Mouse (Mus musculus) liver, embryonic 14.5 days (tissue): ENCODE measurements at regions not wholly inside any gene's neighbourhood (a gene's known extent, or its start where the extent isn't known, plus 50 kb on each side); places are given as distances from the start of the nearest gene placed in this dataset.

ENCODE experiments used
- ATAC-seq: fragments of 200-750 bp; cut with Nextera tagmentation; 2 replicates; pipeline ENCODE4 v1.8.0; 2017; ENCODE audit warnings: moderate number of reproducible peaks, mild to moderate bottlenecking, moderate library complexity; ENCODE audit not compliant: insufficient read depth
- DNase-seq, 3 experiments: peaks; one replicate each; pipeline ENCODE4 v3.0.0-alpha.2; 2012 to 2013; ENCODE audit warnings: low read depth in 3 of 3, low spot score in 3 of 3
- H3K27ac ChIP-seq: fragments of 300-500 bp; sonication (generic); 2 replicates; pipeline ENCODE4 v1.5.1; 2014; ENCODE audit warnings: moderate library complexity, mild to moderate bottlenecking, control low read depth, inconsistent platforms
- H3K27me3 ChIP-seq: fragments of 300-500 bp; sonication (generic); 2 replicates; pipeline ENCODE4 v1.6.1; 2014; ENCODE audit warnings: mild to moderate bottlenecking, low read length, moderate library complexity; ENCODE audit not compliant: control insufficient read depth, insufficient read depth
- H3K36me3 ChIP-seq: fragments of 300-500 bp; sonication (generic); replicated peaks from 2 replicates; pipeline ENCODE4 v1.6.1; 2014; ENCODE audit warnings: low read depth; ENCODE audit not compliant: control insufficient read depth, insufficient read depth
- H3K4me1 ChIP-seq, 2 experiments: fragments of 200-500 bp in 1 of 2; fragments of 300-500 bp in 1 of 2; sonication (generic) in 1 of 2; replicated peaks; 2 replicates each; pipeline ENCODE4 v1.6.1; 2012 to 2014; ENCODE audit warnings: antibody characterized with exemption in 1 of 2, inconsistent platforms in 1 of 2, low read length in 1 of 2; ENCODE audit not compliant: control insufficient read depth in 2 of 2, insufficient read depth in 2 of 2
- H3K4me2 ChIP-seq: fragments of 300-500 bp; sonication (generic); 2 replicates; pipeline ENCODE4 v1.6.1; 2014; ENCODE audit warnings: low read depth, mild to moderate bottlenecking, control low read depth, moderate library complexity
- H3K4me3 ChIP-seq, 2 experiments: fragments of 200-500 bp in 1 of 2; fragments of 300-500 bp in 1 of 2; sonication (generic) in 1 of 2; 2 replicates each; pipeline ENCODE4 v1.5.1; 2012 to 2014; ENCODE audit warnings: low read depth in 2 of 2, low read length in 2 of 2, mild to moderate bottlenecking in 2 of 2, control low read depth in 1 of 2, inconsistent platforms in 1 of 2, moderate library complexity in 1 of 2; ENCODE audit not compliant: insufficient read depth in 1 of 2
- H3K9ac ChIP-seq: fragments of 300-500 bp; sonication (generic); replicated peaks from 2 replicates; pipeline ENCODE4 v1.6.1; 2014; ENCODE audit warnings: mild to moderate bottlenecking, control low read depth, moderate library complexity
- H3K9me3 ChIP-seq: fragments of 300-500 bp; sonication (generic); 2 replicates; pipeline ENCODE4 v1.6.1; 2016; ENCODE audit warnings: low read length, mixed read lengths; ENCODE audit not compliant: control insufficient read depth
- CTCF ChIP-seq: IDR thresholded peaks from 2 replicates; pipeline ENCODE4 v1.5.1; 2016; ENCODE audit warnings: antibody characterized with exemption, low read depth, control low read depth
- EP300 ChIP-seq: IDR thresholded peaks from 2 replicates; pipeline ENCODE4 v1.6.1; 2016; ENCODE audit warnings: antibody characterized with exemption, low read depth
- WGBS: fragments of 180-500 bp; shearing (Covaris S2); extraction: QIAGEN DNeasy Blood & Tissue Kit; methylation state at CpG from one replicate; pipeline ENCODE4 v1.1.7; 2014; ENCODE audit not compliant: insufficient replicate concordance; 5-methylcytosine and 5-hydroxymethylcytosine counted together

- H3K4me3 ChIP-seq, result no peak overlapping the region
- DNase-seq (no peak), ATAC-seq (no peak)
- no peaks in the 10 kb centered on the region for H3K27me3 ChIP-seq
- no peaks in the 10 kb centered on the region for H3K9me3 ChIP-seq
- no peak for TF ChIP-seq CTCF
- TF ChIP-seq EP300, result no peak
- WGBS, result 48% methylated on average over 13 of the region's 13 CpGs
- peaks cover 0 to 13% of the 10 kb centered on the region in 2 experiments; a peak in 3 of 4 replicates for H3K4me1 ChIP-seq
- no peak overlapping the region for H3K27ac ChIP-seq
- H3K4me2 ChIP-seq, result no peak overlapping the region
- H3K36me3 ChIP-seq, result no peaks in the 10 kb centered on the region
- no peak overlapping the region for H3K9ac ChIP-seq
Measured at GRCm38 (mm10) chr12:25267572-25268115, 170.7 kb upstream of the Id2 start.

GRCm38 (mm10) chr12:25266701-25267571 is 170.0 kb upstream of the Id2 start:
- no peak for TF ChIP-seq EP300
- TF ChIP-seq CTCF, result no peak
- no peaks in the 10 kb centered on the region for H3K36me3 ChIP-seq
- H3K4me2 ChIP-seq, result no peak overlapping the region
- H3K27ac ChIP-seq, result no peak overlapping the region
- no peak for ATAC-seq
- no peaks in the 10 kb centered on the region for H3K9me3 ChIP-seq
- WGBS, result 56% methylated on average over 17 of the region's 17 CpGs
- no peak overlapping the region for H3K9ac ChIP-seq
- H3K27me3 ChIP-seq, result no peaks in the 10 kb centered on the region
- no peak overlapping the region for H3K4me3 ChIP-seq
- no peak for DNase-seq
- peaks cover 0 to 13% of the 10 kb centered on the region in 2 experiments; a peak in 3 of 4 replicates for H3K4me1 ChIP-seq

GRCm38 (mm10) chr12:25265560-25266525 is 168.9 kb upstream of the Id2 start:
- no peaks in the 10 kb centered on the region for H3K27me3 ChIP-seq
- H3K4me2 ChIP-seq, result no peak overlapping the region
- no peaks in the 10 kb centered on the region for H3K9me3 ChIP-seq
- no peak overlapping the region for H3K9ac ChIP-seq
- no peak for DNase-seq
- no peak overlapping the region for H3K4me3 ChIP-seq
- TF ChIP-seq CTCF (no peak), EP300 (no peak)
- no peaks in the 10 kb centered on the region for H3K36me3 ChIP-seq
- H3K4me1 ChIP-seq, result peaks cover 0 to 13% of the 10 kb centered on the region in 2 experiments; a peak in 3 of 4 replicates
- no peak for ATAC-seq
- H3K27ac ChIP-seq, result no peak overlapping the region
- WGBS, result 58% methylated on average over 11 of the region's 11 CpGs

- 73% methylated on average over 13 of the region's 13 CpGs for WGBS
- Histone ChIP-seq H3K9ac (no peak overlapping the region), H3K4me3 (no peak overlapping the region), H3K36me3 (no peaks in the 10 kb centered on the region), H3K9me3 (no peaks in the 10 kb centered on the region), H3K27me3 (no peaks in the 10 kb centered on the region), H3K4me1 (peaks cover 0 to 10% of the 10 kb centered on the region in 2 experiments; a peak in 3 of 4 replicates), H3K4me2 (no peak overlapping the region), H3K27ac (no peak overlapping the region)
- ATAC-seq (no peak), DNase-seq (no peak)
- no peak for TF ChIP-seq EP300
- TF ChIP-seq CTCF, result no peak
Measured at GRCm38 (mm10) chr12:25265066-25265465, 168.1 kb upstream of the Id2 start.
